Mouse (Mus musculus) yolk sac, embryonic 10.5 days (tissue): Measurements from ENCODE around the gene Pnmal2.

Experiments
- DNase-seq: peaks from one replicate; pipeline ENCODE4 v3.0.0-alpha.2; 2017; ENCODE audit warnings: low spot score

Gene Pnmal2

GRCm38 (mm10) chr7:16944061-16944807, at the start of gene Pnmal2:
Gene Pnmal2 (plus strand): TSS chr7:16944682.
- peak; percentile 88 for DNase-seq

GRCm38 (mm10) chr7:16895000-16895399, 49.5 kb upstream of the Pnmal2 start:
- DNase-seq = peak; percentile 60

GRCm38 (mm10) chr7:16895511-16895910, 49.0 kb upstream of the Pnmal2 start:
- no peak for DNase-seq

DNA sequence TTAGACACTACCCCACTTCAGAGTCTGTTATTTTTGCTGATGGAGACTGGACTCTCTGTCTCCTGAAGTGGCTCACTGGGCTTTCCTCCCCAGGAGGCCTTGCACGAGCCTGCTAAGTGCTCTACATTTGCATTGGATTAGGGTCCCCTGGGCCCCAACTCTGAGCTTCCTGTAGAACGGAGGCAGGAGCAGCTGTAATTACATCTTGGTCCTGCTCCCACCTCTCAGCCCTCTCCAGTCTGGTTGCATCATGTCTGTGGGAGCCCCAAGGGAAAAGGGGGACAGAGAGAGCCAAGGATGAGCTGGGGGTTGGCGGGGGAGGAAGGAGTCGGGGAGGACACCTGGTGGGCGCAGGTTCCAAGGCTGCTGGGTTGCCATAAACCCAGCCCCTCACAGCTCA, 44.0 kb upstream of the Pnmal2 start:
- no peak for DNase-seq

DNA sequence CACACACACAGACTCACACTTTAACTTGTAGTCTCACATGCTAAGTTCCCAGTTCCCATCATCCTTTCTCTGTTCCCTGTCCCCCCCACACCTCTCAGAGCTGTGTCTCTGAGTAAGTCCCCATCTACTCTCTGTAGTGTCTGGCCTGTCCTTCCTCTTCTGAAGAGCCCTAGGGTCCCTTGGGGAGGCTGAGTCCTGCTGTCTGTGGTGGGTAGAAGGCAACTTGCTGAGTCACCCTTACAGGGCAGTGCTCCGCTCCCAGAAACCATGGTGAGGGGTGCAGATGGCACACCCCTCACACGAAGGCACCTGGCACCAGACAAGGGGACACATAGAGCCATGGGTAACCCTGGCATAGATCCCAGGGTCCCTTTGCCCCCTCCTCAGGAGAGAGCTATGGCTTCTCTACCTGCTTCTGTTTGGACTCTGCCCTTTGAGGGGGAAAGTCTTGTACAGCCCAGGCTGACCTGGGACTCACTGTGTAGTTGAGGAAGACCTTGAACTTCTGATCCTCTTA, 41.0 kb upstream of the Pnmal2 start:
- no peak for DNase-seq

- DNase-seq = no peak
These were observed 40.3 kb upstream of the Pnmal2 start for GRCm38 (mm10) chr7:16904120-16904675.

- no peak for DNase-seq
These were observed 38.9 kb upstream of the Pnmal2 start for GRCm38 (mm10) chr7:16905491-16906021.

- no peak for DNase-seq
These were observed 38.2 kb upstream of the Pnmal2 start, which contains the start of gene Ptgir for GRCm38 (mm10) chr7:16906281-16906680. Gene Ptgir (plus strand): TSS chr7:16906490.

- no peak for DNase-seq
These were observed 37.5 kb upstream of the Pnmal2 start for GRCm38 (mm10) chr7:16906889-16907559.

- no peak for DNase-seq
These were observed 36.6 kb upstream of the Pnmal2 start for GRCm38 (mm10) chr7:16907842-16908241.

GRCm38 (mm10) chr7:16908367-16908766, 36.1 kb upstream of the Pnmal2 start:
- no peak for DNase-seq

DNA sequence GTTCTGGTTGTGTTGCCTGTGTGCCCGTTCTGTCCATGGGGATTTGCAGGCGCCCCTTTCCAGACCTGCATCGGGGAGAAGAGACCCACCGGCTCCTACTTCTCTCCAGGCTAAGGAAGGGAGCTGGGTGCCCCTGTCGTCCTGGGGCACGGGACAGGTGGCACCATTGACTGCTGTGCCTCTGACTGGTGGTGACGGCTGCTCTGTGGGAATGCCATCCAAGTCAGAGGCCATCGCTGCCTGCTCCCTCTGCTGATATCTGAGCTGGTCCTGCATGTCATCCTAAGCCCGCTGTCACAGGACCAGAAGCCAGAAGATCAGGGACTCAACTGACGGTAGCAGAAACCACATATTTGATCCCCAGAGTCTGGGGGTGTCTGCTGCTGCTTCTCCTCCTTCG, 35.6 kb upstream of the Pnmal2 start:
- no peak for DNase-seq

GRCm38 (mm10) chr7:16909909-16910308, 34.6 kb upstream of the Pnmal2 start:
- DNase-seq = no peak

DNA sequence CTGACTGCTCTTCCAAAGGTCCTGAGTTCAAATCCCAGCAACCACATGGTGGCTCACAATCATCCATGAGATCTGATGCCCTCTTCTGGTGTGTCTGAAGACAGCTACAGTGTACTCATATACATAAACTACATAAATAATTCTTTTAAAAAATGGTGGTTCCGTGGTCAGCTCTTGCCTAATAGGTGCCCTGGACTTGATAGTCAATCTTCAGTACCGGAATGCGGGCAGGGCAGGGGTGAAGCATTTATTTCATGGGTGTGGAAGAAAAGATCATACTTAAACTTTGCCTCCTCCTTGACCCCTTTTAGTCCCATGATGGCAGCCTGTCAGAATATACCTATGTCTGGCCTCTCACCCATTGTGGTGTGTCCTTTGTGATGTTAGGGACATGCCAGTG, 32.6 kb upstream of the Pnmal2 start:
- no peak for DNase-seq

GRCm38 (mm10) chr7:16912360-16912759, 32.1 kb upstream of the Pnmal2 start:
- DNase-seq = no peak

- peak; percentile 62 for DNase-seq
These were observed 30.6 kb upstream of the Pnmal2 start for GRCm38 (mm10) chr7:16913806-16914452.

DNA sequence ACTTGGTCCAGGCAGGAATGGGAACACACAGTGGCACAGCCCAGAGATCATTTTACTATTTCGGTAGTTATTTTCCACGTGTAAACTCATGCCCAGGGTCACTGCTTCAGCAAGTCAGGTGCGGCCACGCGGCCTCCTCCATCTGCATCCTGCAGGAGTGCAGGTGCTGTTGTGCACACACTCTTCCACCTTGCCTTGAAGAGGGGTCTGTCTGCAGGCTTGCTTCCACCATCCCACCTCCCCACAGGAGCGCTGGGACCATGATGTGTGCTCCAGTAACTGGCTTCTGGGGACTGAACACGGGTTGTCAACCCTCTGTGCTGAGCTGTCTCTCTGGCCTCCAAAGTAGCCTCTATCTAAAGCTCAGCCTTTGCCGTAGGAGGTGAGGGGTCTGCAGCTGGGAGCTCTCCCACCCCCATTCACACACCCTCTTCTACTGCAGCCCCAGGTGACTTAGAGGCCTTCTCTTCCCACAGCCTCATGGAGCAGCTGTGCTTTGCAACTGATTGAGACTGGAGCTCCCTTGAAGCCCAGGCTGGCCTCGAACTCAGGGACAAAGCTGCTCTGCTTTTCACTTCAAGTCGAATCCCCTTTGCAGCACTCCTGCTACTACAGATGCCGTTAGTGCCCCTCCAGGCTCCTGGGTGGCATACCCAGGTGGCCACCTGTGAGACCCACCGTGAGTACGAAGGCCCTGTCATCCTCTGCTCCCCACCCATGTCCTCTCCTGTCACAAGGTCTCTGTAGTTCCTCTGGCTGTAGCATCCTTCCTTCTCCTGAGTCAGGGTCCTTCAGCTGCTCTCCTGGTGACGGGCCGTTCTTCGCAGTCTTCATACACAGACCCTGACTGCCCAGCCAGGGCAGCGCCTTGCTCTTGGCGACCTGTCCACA, 29.8 kb upstream of the Pnmal2 start:
- no peak for DNase-seq

- DNase-seq = no peak
These were observed 28.8 kb upstream of the Pnmal2 start for GRCm38 (mm10) chr7:16915461-16916340.

DNA sequence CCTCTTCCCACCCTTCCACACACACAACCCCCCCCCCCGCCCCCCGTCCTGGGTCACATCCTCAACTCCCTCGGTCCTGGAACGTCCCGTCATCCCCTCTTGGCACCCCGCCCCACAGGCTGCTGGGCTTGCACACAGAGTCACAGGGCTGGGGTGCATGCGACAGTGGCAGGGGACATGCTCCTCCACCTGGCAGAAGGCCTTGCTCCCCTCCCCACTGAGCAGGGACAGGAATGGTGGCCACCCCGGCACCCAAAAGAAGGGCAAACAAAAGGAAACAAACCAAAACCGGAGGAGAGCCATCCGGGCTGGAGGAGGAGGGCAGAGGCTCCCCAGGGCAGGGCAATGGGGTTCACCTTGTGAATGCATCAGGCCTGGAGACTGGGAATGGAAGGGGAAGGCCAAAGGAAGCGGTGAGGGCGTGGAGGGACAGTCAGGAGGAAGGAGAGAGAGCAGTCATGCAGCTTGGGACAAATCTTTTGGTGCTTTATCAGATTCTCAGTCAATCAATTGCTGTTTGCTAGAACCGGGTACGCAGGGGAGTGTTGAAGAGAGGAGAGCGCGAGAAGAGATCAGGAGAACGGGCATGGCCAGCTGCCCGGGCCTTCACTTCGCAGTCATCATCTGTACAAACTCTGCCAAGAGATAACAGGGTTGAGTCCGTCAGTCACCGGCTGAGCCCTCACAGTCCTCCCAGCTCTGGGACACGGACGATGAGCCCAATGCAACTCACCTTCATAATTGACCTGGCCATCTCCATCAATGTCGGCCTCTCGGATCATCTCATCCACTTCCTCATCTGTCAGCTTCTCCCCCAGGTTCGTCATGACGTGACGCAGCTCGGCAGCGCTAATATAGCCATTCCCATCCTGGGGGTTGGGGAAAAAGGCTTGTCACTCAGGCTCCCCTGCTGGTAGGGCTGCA, 27.9 kb upstream of the Pnmal2 start:
- no peak for DNase-seq
